Mouse (Mus musculus) heart, embryonic 13.5 days (tissue): ENCODE measurements around the gene Ap2m1. TPM values are rescaled to one million over a fixed set of nuclear protein-coding genes. Genes with fewer than 3 reads are reported as not detected.

Source experiments
- ATAC-seq: fragments of 200-750 bp; cut with Nextera tagmentation; 2 replicates; pipeline ENCODE4 v1.8.0; 2017; ENCODE audit warnings: moderate TSS enrichment; ENCODE audit not compliant: insufficient number of reproducible peaks, low FRiP score, low TSS enrichment; ENCODE audit errors: extremely low read depth
- H3K27ac ChIP-seq: fragments of 300-500 bp; sonication (generic); replicated peaks from 2 replicates; pipeline ENCODE4 v1.5.1; 2015; ENCODE audit warnings: moderate library complexity, mild to moderate bottlenecking, inconsistent platforms
- H3K27me3 ChIP-seq: fragments of 300-500 bp; sonication (generic); replicated peaks from 2 replicates; pipeline ENCODE4 v1.6.1; 2015; ENCODE audit warnings: mild to moderate bottlenecking, inconsistent platforms
- H3K36me3 ChIP-seq: fragments of 300-500 bp; sonication (generic); 2 replicates; pipeline ENCODE4 v1.6.1; 2015; ENCODE audit warnings: mild to moderate bottlenecking, inconsistent platforms
- H3K4me1 ChIP-seq: fragments of 300-500 bp; sonication (generic); 2 replicates; pipeline ENCODE4 v1.6.1; 2015; ENCODE audit warnings: inconsistent platforms
- H3K4me2 ChIP-seq: fragments of 300-500 bp; sonication (generic); 2 replicates; pipeline ENCODE4 v1.6.1; 2015; ENCODE audit warnings: inconsistent platforms, mild to moderate bottlenecking, moderate library complexity
- H3K4me3 ChIP-seq: fragments of 300-500 bp; sonication (generic); 2 replicates; pipeline ENCODE4 v1.5.1; 2015; ENCODE audit warnings: moderate library complexity, mild to moderate bottlenecking, inconsistent platforms
- H3K9ac ChIP-seq: fragments of 300-500 bp; sonication (generic); 2 replicates; pipeline ENCODE4 v1.6.1; 2015; ENCODE audit warnings: inconsistent platforms, mild to moderate bottlenecking, moderate library complexity
- H3K9me3 ChIP-seq: fragments of 300-500 bp; sonication (generic); 2 replicates; pipeline ENCODE4 v1.6.1; 2016; ENCODE audit warnings: inconsistent platforms
- WGBS: fragments of 180-500 bp; shearing (Covaris S2); methylation state at CpG from one replicate; pipeline ENCODE4 v1.1.7; 2015; ENCODE audit warnings: mixed read lengths; 5-methylcytosine and 5-hydroxymethylcytosine counted together
- polyA plus RNA-seq: library from polyadenylated mRNA; unstranded; fragments of >200 nt; fragmentation: Nextera tagmentation; extraction: Ambion mirVana; gene quantifications from 2 replicates; pipeline ENCODE4 v1.2.1, GENCODE M21; 2015

The Ap2m1 gene
- polyA plus RNA-seq, 1 experiment from 2014 or later, result 434 TPM

- H3K9ac ChIP-seq, result peak within 1 kb of the TSS; percentile 93
- peak within 1 kb of the TSS; percentile 79 for H3K4me3 ChIP-seq
- peak within 1 kb of the TSS; percentile 76 for H3K4me2 ChIP-seq
- under 1% methylated on average over 49 of the region's 49 CpGs for WGBS
- H3K27me3 ChIP-seq, result no peaks in the 10 kb centered on the region
- H3K9me3 ChIP-seq, result no peaks in the 10 kb centered on the region
- peak within 1 kb of the TSS; percentile 82 for H3K27ac ChIP-seq
- H3K36me3 ChIP-seq, result peaks cover 38% of the 10 kb centered on the region
- H3K4me1 ChIP-seq, result peaks cover 21% of the 10 kb centered on the region
- ATAC-seq, result peak; percentile 94
These were observed 36.4 kb upstream of the Ap2m1 start, which contains the start of gene Eif2b5 for GRCm38 (mm10) chr16:20498677-20499475. Gene Eif2b5 (plus strand): TSS chr16:20498817.

- no peaks in the 10 kb centered on the region for H3K27me3 ChIP-seq
- H3K9me3 ChIP-seq, result no peaks in the 10 kb centered on the region
- H3K4me1 ChIP-seq, result no peaks in the 10 kb centered on the region
- ATAC-seq, result no peak
- no peak overlapping the region for H3K4me2 ChIP-seq
- WGBS, result 81% methylated on average over 8 of the region's 8 CpGs
- H3K27ac ChIP-seq, result no peak overlapping the region
- H3K4me3 ChIP-seq, result no peak overlapping the region
- H3K36me3 ChIP-seq, result peaks cover 100% of the 10 kb centered on the region
- H3K9ac ChIP-seq, result no peak overlapping the region
These were observed 29.3 kb upstream of the Ap2m1 start for GRCm38 (mm10) chr16:20506000-20506399.

GRCm38 (mm10) chr16:20509349-20509748 is 25.9 kb upstream of the Ap2m1 start:
- Histone ChIP-seq H3K4me2 (no peak overlapping the region), H3K9ac (no peak overlapping the region), H3K4me1 (no peaks in the 10 kb centered on the region), H3K36me3 (peaks cover 74% of the 10 kb centered on the region), H3K27me3 (no peaks in the 10 kb centered on the region), H3K27ac (no peak overlapping the region), H3K9me3 (no peaks in the 10 kb centered on the region), H3K4me3 (no peak overlapping the region)
- 76% methylated on average over 3 of the region's 3 CpGs for WGBS
- ATAC-seq, result no peak

GRCm38 (mm10) chr16:20511277-20511847 is 23.9 kb upstream of the Ap2m1 start:
- peaks cover 6% of the 10 kb centered on the region for H3K4me1 ChIP-seq
- 85% methylated on average over 7 of the region's 7 CpGs for WGBS
- no peak overlapping the region for H3K27ac ChIP-seq
- H3K9me3 ChIP-seq, result no peaks in the 10 kb centered on the region
- no peak for ATAC-seq
- peaks cover 54% of the 10 kb centered on the region for H3K36me3 ChIP-seq
- H3K4me3 ChIP-seq, result no peak overlapping the region
- H3K9ac ChIP-seq, result no peak overlapping the region
- H3K27me3 ChIP-seq, result no peaks in the 10 kb centered on the region
- H3K4me2 ChIP-seq, result no peak overlapping the region

- no peak for ATAC-seq
- Histone ChIP-seq H3K36me3 (peaks cover 25% of the 10 kb centered on the region), H3K9ac (peak overlapping the region; percentile 99), H3K9me3 (no peaks in the 10 kb centered on the region), H3K27ac (peak overlapping the region; percentile 43), H3K27me3 (no peaks in the 10 kb centered on the region), H3K4me3 (peak overlapping the region; percentile 91), H3K4me2 (peak overlapping the region; percentile 86), H3K4me1 (peaks cover 38% of the 10 kb centered on the region)
These were observed 19.2 kb upstream of the Ap2m1 start for GRCm38 (mm10) chr16:20516032-20516431.

GRCm38 (mm10) chr16:20516726-20517201 is 18.5 kb upstream of the Ap2m1 start, which contains the start of gene Dvl3:
Gene Dvl3 (plus strand): TSS chr16:20516982.
- peak within 1 kb of the TSS; percentile 91 for H3K4me3 ChIP-seq
- 0% methylated on average over 52 of the region's 55 CpGs for WGBS
- H3K36me3 ChIP-seq, result peaks cover 25% of the 10 kb centered on the region
- H3K9me3 ChIP-seq, result no peaks in the 10 kb centered on the region
- H3K4me2 ChIP-seq, result peak within 1 kb of the TSS; percentile 86
- peaks cover 38% of the 10 kb centered on the region for H3K4me1 ChIP-seq
- peak within 1 kb of the TSS; percentile 95 for H3K27ac ChIP-seq
- peak within 1 kb of the TSS; percentile 99 for H3K9ac ChIP-seq
- no peaks in the 10 kb centered on the region for H3K27me3 ChIP-seq
- peak; percentile 92 for ATAC-seq

GRCm38 (mm10) chr16:20517216-20517615 is 18.1 kb upstream of the Ap2m1 start:
- WGBS, result under 1% methylated on average over 26 of the region's 26 CpGs
- ATAC-seq, result no peak; the same call in 1 of the 2 replicates
- no peaks in the 10 kb centered on the region for H3K27me3 ChIP-seq

GRCm38 (mm10) chr16:20517701-20518374 is 17.4 kb upstream of the Ap2m1 start:
- Histone ChIP-seq H3K36me3 (peaks cover 32% of the 10 kb centered on the region), H3K4me1 (peaks cover 38% of the 10 kb centered on the region), H3K9ac (peak overlapping the region; percentile 99), H3K27ac (peak overlapping the region; percentile 95), H3K4me3 (peak overlapping the region; percentile 91), H3K4me2 (peak overlapping the region; percentile 86), H3K27me3 (no peaks in the 10 kb centered on the region), H3K9me3 (no peaks in the 10 kb centered on the region)
- 3% methylated on average over 6 of the region's 6 CpGs for WGBS
- 0 out of 2 replicates have a peak, but pooled peaks have one; percentile 5 for ATAC-seq

More at GRCm38 (mm10) chr16:20517216-20517615, 18.1 kb upstream of the Ap2m1 start:
- Histone ChIP-seq H3K9me3 (no peaks in the 10 kb centered on the region), H3K4me1 (peaks cover 38% of the 10 kb centered on the region), H3K4me2 (peak overlapping the region; percentile 86), H3K27ac (peak overlapping the region; percentile 95), H3K36me3 (peaks cover 29% of the 10 kb centered on the region), H3K9ac (peak overlapping the region; percentile 99), H3K4me3 (peak overlapping the region; percentile 91)

GRCm38 (mm10) chr16:20523886-20524285 is 11.4 kb upstream of the Ap2m1 start:
- 76% methylated on average over 10 of the region's 10 CpGs for WGBS
- Histone ChIP-seq H3K9ac (no peak overlapping the region), H3K36me3 (peaks cover 92% of the 10 kb centered on the region), H3K9me3 (no peaks in the 10 kb centered on the region), H3K4me2 (no peak overlapping the region), H3K27me3 (no peaks in the 10 kb centered on the region), H3K4me1 (peaks cover 18% of the 10 kb centered on the region), H3K27ac (no peak overlapping the region), H3K4me3 (no peak overlapping the region)
- no peak for ATAC-seq

GRCm38 (mm10) chr16:20528779-20529178 is 6.5 kb upstream of the Ap2m1 start:
- 82% methylated on average over 5 of the region's 5 CpGs for WGBS
- ATAC-seq, result no peak
- Histone ChIP-seq H3K27ac (no peak overlapping the region), H3K4me1 (no peaks in the 10 kb centered on the region), H3K4me3 (no peak overlapping the region), H3K4me2 (no peak overlapping the region), H3K9me3 (no peaks in the 10 kb centered on the region), H3K36me3 (peaks cover 98% of the 10 kb centered on the region), H3K9ac (no peak overlapping the region), H3K27me3 (no peaks in the 10 kb centered on the region)

GRCm38 (mm10) chr16:20529375-20529774 is 5.9 kb upstream of the Ap2m1 start:
- 78% methylated on average over 1 of the region's 1 CpGs for WGBS
- Histone ChIP-seq H3K9ac (no peak overlapping the region), H3K4me3 (no peak overlapping the region), H3K27me3 (no peaks in the 10 kb centered on the region), H3K9me3 (no peaks in the 10 kb centered on the region), H3K36me3 (peaks cover 92% of the 10 kb centered on the region), H3K27ac (no peak overlapping the region), H3K4me1 (no peaks in the 10 kb centered on the region), H3K4me2 (no peak overlapping the region)
- no peak for ATAC-seq
